Mouse (Mus musculus): ENCODE measurements at regions not wholly inside any gene's neighbourhood (a gene's known extent, or its start where the extent isn't known, plus 50 kb on each side); places are given as distances from the start of the nearest gene placed in this dataset.

DNA sequence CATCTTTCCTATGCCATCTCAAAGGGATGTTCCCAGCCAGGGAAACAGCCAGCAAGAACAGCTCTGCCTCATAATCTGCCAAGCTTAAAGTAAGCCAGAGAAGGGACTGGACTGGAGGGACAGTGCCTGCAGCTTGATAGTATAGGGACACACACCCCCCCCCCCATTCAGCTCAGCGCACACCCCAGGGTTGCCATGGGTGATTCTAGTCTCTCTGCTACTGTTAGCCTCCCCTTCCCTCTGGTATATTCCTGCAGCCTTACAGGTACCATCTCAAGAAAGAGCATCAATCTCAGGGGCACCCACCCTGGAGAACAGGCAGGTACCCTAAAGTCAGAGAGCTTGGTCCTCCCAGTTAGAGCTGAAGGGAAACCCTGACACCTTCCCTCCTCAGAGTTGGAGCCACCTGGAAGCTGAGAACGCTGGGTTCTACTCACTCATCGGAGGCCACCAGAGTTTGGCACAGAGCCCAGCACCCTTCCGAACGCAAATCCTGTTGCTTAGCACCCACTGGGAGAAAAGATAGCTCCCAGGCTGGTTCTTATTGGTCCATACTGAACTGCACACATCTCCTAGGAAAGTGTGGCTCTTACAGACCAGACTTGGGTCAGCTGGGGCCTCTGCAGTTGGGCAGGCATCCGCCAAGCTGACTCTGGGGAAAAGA is 79.5 kb downstream of the Gm26897 start:
- TF ChIP-seq EP300 (optimal IDR thresholded peaks at IDR 0.05) (no peak), CTCF (IDR thresholded peaks at IDR 0.05; ENCODE audit: low read depth) (no peak)

Data from stomach, postnatal 0 days (tissue).